Mouse (Mus musculus): Measurements from ENCODE around the gene Ift80.

GRCm38 (mm10) chr3:69046509-69046908 is 42.1 kb upstream of the Ift80 start:
- TF ChIP-seq CTCF (IDR thresholded peaks at IDR 0.05; ENCODE audit: control insufficient read depth, insufficient read depth, insufficient read length) (no peak), MYOG (IDR thresholded peaks at IDR 0.05; ENCODE audit: control insufficient read depth, extremely low read depth, insufficient read length) (no peak), MAX (IDR thresholded peaks at IDR 0.05) (no peak)
